Mouse (Mus musculus) testis, adult 2 months (tissue): Measurements from ENCODE around the gene Nectin3.

ENCODE experiments used
- CTCF ChIP-seq: fragments of 200-500 bp; IDR thresholded peaks from 2 replicates; pipeline ENCODE4 v1.5.1; 2012; ENCODE audit warnings: low read depth, mild to moderate bottlenecking, inconsistent platforms, low read length, moderate library complexity; ENCODE audit not compliant: control insufficient read depth, insufficient read depth, insufficient replicate concordance
- POLR2A ChIP-seq: fragments of 200-500 bp; IDR thresholded peaks from 2 replicates; pipeline ENCODE4 v1.6.1; 2012; ENCODE audit warnings: low read depth, mild to moderate bottlenecking, inconsistent platforms, low read length, moderate library complexity; ENCODE audit not compliant: control insufficient read depth

GRCm38 (mm10) chr16:46495201-46495600 lies 3.1 kb downstream of the Nectin3 start:
- TF ChIP-seq CTCF (no peak), POLR2A (no peak)
